Mouse (Mus musculus) heart, embryonic 10.5 days (tissue): ENCODE measurements around the gene 1700066M21Rik. TPM values are rescaled to one million over a fixed set of nuclear protein-coding genes. Genes with fewer than 3 reads are reported as not detected.
A peak's percentile ranks its signal among the peaks of the same experiment; 100 is the strongest.

Source experiments
- DNase-seq: peaks from one replicate; pipeline ENCODE4 v3.0.0-alpha.2; 2017; ENCODE audit warnings: low spot score
- H3K27ac ChIP-seq: fragments of 300-500 bp; sonication (generic); 2 replicates; pipeline ENCODE4 v1.5.1; 2016; ENCODE audit warnings: mild to moderate bottlenecking
- H3K27me3 ChIP-seq: fragments of 300-500 bp; sonication (generic); 2 replicates; pipeline ENCODE4 v1.6.1; 2016; ENCODE audit warnings: mild to moderate bottlenecking; ENCODE audit not compliant: poor library complexity, insufficient read depth, severe bottlenecking
- H3K36me3 ChIP-seq: fragments of 300-500 bp; sonication (generic); 2 replicates; pipeline ENCODE4 v1.6.1; 2016; ENCODE audit warnings: mild to moderate bottlenecking, moderate library complexity
- H3K4me1 ChIP-seq: fragments of 300-500 bp; sonication (generic); 2 replicates; pipeline ENCODE4 v1.6.1; 2016; ENCODE audit warnings: mild to moderate bottlenecking
- H3K4me3 ChIP-seq: fragments of 300-500 bp; sonication (generic); 2 replicates; pipeline ENCODE4 v1.5.1; 2016; ENCODE audit warnings: mild to moderate bottlenecking, moderate library complexity
- H3K9me3 ChIP-seq: fragments of 300-500 bp; sonication (generic); 2 replicates; pipeline ENCODE4 v1.6.1; 2016; ENCODE audit warnings: mild to moderate bottlenecking, moderate library complexity
- WGBS: fragments of 180-500 bp; shearing (Covaris S2); methylation state at CpG from one replicate; pipeline ENCODE4 v1.1.7; 2016; 5-methylcytosine and 5-hydroxymethylcytosine counted together
- polyA plus RNA-seq: library from polyadenylated mRNA; unstranded; fragments of >200 nt; fragmentation: Nextera tagmentation; extraction: Ambion mirVana; gene quantifications from 2 replicates; pipeline ENCODE4 v1.2.1, GENCODE M21; 2016

Gene 1700066M21Rik
- polyA plus RNA-seq, 1 experiment from 2014 or later, result 8.5 TPM

DNA sequence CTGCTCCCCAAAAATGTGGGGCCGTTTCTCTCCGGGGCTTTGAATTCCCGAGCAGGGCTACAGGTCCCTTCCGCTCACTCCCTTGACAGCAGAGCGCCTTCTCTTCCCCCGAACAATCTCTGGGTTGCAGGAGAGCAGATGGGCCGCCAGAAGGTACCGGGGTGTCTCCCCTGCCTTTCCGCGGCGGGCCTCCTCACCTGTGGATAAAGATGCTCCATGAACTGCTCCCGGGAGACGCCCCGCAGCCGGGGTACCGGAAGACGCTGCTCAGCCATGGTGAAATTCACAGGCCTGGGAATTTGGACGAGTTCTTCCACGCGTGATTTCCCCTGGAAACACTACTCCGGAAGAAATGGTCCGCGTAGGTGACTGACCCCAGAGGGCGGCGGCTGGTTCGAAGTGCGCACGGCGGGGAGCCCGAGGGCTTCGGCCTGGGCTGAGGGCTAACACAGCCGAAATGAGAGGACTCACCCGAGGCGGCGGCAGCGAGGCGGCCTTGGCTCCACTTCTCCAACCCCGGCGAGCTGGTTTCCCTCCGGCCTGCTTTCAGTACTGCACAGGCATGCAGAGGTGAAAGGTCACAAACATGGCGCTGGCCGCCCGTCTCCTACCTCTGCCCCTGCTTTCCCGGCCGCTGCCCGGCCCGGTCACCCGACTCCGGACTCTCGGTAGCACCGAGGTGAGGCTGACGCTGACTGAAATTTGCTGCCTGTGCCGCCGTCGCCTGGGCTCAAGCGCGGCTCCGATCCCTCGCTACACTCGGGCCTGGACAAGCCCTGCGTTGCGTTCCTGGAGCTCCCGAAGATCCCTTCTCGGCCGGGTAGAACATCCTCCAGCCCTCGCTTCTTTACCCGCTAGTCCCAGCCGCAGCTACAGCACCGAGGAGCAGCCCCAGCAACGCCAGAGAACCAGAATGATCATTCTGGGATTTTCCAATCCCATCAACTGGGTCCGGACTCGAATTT, 29.0 kb downstream of the 1700066M21Rik start, which contains the start of the genes Maip1 and Tyw5:
Gene Maip1, plus strand, starts transcription at position 142 of the 965 bp plus-strand sequence.
Gene Tyw5, minus strand, starts transcription at position 915 of the 965 bp plus-strand sequence.
- H3K36me3 ChIP-seq, result 0 out of 2 replicates have a peak, but pooled peaks cover 8% of the 10 kb centered on the region
- no peaks in the 10 kb centered on the region for H3K9me3 ChIP-seq
- peak; percentile 93 for DNase-seq
- no peaks in the 10 kb centered on the region for H3K27me3 ChIP-seq
- H3K4me1 ChIP-seq, result peaks cover 22% of the 10 kb centered on the region
- peak within 1 kb of the TSS; percentile 87 for H3K4me3 ChIP-seq
- under 1% methylated on average over 72 of the region's 72 CpGs for WGBS
- H3K27ac ChIP-seq, result peak within 1 kb of the TSS; percentile 97

DNA sequence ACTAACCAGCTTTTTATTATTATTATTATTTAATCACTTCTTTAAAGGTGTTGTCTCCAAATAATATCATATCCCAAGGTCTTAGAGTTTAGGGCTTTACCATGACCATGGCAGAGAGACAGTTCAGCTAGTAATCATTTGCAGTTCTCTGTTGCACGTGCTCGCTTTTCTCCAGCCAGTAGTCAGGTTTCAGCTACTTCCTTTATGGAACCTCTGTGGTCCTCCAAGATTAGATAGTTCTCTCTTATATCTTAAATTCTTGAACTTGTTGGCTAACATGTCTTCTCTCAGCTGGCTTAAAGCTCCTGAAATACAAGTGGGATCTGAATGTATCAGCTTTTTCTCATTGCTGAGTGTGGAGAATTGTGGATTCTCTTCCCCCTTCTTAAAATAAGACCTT, 31.6 kb downstream of the 1700066M21Rik start:
- DNase-seq, result no peak
- H3K9me3 ChIP-seq, result no peaks in the 10 kb centered on the region
- peaks cover 22% of the 10 kb centered on the region for H3K4me1 ChIP-seq
- no peak overlapping the region for H3K27ac ChIP-seq
- H3K4me3 ChIP-seq, result no peak overlapping the region
- H3K36me3 ChIP-seq, result peaks cover 32% of the 10 kb centered on the region
- H3K27me3 ChIP-seq, result no peaks in the 10 kb centered on the region
- WGBS, result 86% methylated on average over 2 of the region's 2 CpGs

DNA sequence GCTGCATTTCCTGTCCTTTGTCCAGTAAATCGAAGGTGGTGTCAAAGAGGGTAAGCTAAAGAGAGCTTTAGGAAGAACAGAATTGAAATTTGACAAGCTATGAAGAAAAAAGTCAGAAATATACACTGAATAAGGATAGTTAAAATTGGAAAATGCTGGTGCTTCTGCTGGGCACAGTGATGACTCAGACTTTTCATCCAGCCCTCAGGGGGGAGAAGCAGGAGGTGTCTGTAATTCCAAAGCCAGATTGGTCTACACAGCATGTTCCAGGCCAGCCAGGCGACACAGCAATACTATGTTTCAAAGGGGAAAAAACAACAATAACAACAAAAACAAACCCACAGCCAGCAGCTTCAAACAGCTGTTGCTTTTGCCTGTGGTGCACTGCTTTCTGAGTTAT, 36.0 kb downstream of the 1700066M21Rik start:
- peaks cover 65% of the 10 kb centered on the region for H3K36me3 ChIP-seq
- no peak for DNase-seq
- WGBS, result 93% methylated on average over 2 of the region's 2 CpGs

DNA sequence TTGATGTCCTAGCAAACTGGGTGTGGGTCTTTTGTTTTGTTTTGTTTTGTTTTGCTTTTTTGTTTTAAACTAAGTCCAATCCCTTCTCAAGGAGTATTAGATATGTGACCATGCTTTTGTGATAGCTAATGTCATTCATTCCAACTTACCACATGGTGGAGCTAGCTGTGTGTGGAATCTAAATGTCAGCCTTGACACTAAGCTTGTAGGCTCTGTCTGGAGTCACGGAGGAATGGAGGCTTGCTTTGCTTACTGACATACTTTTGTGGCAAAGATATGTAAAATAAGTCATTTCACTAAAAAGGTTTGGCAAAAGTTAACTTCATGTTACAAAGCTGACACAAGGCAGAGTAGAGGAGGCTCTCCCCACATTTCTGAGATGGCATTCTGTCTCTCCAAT, 46.3 kb downstream of the 1700066M21Rik start:
- H3K36me3 ChIP-seq, result no peaks in the 10 kb centered on the region
- 19% methylated on average over 1 of the region's 1 CpGs for WGBS
- no peak for DNase-seq
- H3K4me3 ChIP-seq, result no peak overlapping the region
- no peaks in the 10 kb centered on the region for H3K9me3 ChIP-seq
- no peak overlapping the region for H3K27ac ChIP-seq
- no peaks in the 10 kb centered on the region for H3K27me3 ChIP-seq
- no peaks in the 10 kb centered on the region for H3K4me1 ChIP-seq

More for the DNA sequence above, 36.0 kb downstream of the 1700066M21Rik start:
- no peak overlapping the region for H3K4me3 ChIP-seq
- H3K27ac ChIP-seq, result no peak overlapping the region
- no peaks in the 10 kb centered on the region for H3K27me3 ChIP-seq
- H3K9me3 ChIP-seq, result no peaks in the 10 kb centered on the region
- H3K4me1 ChIP-seq, result peaks cover 8% of the 10 kb centered on the region

DNA sequence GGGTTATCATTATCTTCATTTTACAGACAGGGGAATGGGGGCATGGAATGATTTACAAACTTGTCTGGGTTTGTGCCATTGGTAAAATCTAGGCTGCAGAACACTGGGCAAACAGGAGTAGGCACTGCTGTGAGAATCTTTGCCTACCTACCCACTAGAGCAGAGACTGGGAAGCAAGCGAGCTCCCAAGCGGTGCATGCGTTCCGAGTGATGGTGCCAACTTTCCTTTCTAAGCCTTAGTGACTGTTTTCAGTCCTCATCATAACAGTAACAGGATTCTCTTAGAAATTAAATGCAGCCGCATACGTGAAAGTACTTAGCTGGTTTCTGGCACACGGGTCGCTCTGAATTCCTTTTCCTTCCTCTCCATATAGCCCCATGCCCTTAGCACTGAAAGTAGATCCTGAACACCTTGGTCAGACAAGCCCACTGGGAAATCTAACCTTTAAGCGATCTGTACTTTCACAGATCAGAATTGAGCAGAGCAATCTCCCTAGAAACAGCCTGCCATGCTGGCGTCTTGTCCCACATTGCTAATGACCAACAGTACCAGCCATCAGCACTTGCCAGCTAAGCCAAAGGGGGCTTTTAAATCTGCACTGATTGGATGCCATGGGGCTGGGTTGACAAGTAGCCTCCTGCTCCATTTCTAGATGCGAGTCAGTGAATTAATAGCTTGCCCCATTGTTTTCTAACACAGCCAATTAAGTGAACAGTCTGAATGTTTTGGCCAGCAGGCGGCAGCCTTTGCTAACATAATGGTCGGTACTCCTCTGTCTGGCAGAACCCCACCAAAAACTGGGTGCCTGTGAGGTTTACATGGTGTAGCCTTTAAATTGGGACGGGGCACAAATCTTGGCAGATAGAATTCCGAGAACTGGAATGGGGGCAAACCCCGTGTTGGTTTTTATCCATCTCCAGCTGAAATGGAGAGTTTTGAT, 51.2 kb downstream of the 1700066M21Rik start:
- H3K4me3 ChIP-seq, result no peak overlapping the region
- 0 out of 2 replicates have a peak, but pooled peaks cover 7% of the 10 kb centered on the region for H3K4me1 ChIP-seq
- no peaks in the 10 kb centered on the region for H3K36me3 ChIP-seq
- peak; percentile 83 for DNase-seq
- H3K27ac ChIP-seq, result no peak overlapping the region
- WGBS, result 54% methylated on average over 16 of the region's 16 CpGs
- H3K27me3 ChIP-seq, result no peaks in the 10 kb centered on the region
- no peaks in the 10 kb centered on the region for H3K9me3 ChIP-seq

DNA sequence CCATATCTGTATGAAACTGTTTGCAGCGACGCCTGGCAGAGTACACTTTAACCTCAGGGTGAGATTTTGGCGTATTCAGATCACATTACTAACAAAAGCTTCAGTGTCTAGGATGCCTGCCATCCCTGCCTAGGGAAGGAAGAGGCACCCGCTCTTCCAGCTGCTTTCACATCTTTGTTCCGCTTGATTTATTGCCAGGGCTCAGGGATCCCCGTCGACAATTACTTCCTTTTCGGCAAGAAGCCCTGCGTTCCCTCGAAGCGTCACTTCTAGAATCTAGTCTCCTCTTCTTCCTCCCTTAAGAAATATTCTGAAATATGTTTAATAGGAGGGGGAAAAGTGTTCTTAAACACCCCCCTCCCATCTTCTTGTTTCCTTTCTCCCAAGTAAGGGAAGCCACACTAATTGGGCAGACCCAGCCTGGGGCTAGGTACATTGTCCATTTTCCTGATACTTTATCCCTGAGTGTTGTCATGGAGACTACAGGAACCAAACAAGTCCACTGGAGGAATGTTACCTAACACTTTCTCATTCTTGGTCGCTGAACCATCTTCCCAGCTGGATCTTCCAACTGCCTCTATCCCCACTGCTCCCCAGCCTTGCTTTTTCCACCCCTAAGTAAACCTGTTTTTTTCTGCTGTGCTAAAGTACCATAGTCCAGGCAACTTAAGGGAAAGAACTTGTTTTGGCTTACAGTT, 52.5 kb downstream of the 1700066M21Rik start:
- 38% methylated on average over 12 of the region's 12 CpGs for WGBS
- Histone ChIP-seq H3K4me3 (peak overlapping the region; percentile 24; the same call in 1 of the 2 replicates), H3K4me1 (0 out of 2 replicates have a peak, but pooled peaks cover 7% of the 10 kb centered on the region), H3K36me3 (no peaks in the 10 kb centered on the region), H3K9me3 (no peaks in the 10 kb centered on the region), H3K27me3 (no peaks in the 10 kb centered on the region), H3K27ac (peak overlapping the region; percentile 47)
- peak; percentile 61 for DNase-seq

DNA sequence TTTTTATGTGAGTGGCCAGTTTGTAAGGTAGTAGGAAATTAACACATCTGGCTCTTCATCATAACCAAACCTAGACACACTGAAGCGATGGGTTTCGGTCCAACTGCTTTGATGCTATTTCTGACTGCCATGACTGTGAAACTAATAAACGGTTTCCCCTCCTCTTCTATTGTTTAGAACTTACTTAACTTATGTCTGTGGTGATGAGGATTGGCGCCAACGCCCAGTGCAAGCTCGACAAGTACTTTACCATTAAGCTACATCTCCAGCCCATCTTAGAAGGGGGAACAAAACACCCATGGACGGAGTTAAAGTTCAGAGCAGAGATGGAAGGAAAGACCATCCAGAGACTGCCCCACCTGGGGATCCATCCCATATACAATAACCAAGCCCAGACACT, 55.7 kb downstream of the 1700066M21Rik start:
- H3K36me3 ChIP-seq, result no peaks in the 10 kb centered on the region
- H3K27ac ChIP-seq, result no peak overlapping the region
- H3K9me3 ChIP-seq, result no peaks in the 10 kb centered on the region
- no peaks in the 10 kb centered on the region for H3K27me3 ChIP-seq
- no peak overlapping the region for H3K4me3 ChIP-seq
- no peak for DNase-seq
- whole genome bisulfite sequencing, result 86% methylated on average over 7 of the region's 7 CpGs
- H3K4me1 ChIP-seq, result peaks cover 13% of the 10 kb centered on the region; the same call in 1 of the 2 replicates

Other genes with a start within 250 kb of the 1700066M21Rik start
- 18.1 and 18.4 TPM in 2 replicates for gene Maip1, start 28.7 kb downstream of the 1700066M21Rik start, polyA plus RNA-seq
- 25.2 and 27.9 TPM in 2 replicates for gene Tyw5, start 29.5 kb downstream of the 1700066M21Rik start, polyA plus RNA-seq